Mouse (Mus musculus) cerebral cortex, adult 2 months (tissue): ENCODE results near the gene Polr2a.

Experiments
- WGBS: fragments of 180-500 bp; shearing (Covaris S2); methylation state at CpG from one replicate; pipeline ENCODE4 v1.1.7; 2018; 5-methylcytosine and 5-hydroxymethylcytosine counted together

Gene Polr2a

DNA sequence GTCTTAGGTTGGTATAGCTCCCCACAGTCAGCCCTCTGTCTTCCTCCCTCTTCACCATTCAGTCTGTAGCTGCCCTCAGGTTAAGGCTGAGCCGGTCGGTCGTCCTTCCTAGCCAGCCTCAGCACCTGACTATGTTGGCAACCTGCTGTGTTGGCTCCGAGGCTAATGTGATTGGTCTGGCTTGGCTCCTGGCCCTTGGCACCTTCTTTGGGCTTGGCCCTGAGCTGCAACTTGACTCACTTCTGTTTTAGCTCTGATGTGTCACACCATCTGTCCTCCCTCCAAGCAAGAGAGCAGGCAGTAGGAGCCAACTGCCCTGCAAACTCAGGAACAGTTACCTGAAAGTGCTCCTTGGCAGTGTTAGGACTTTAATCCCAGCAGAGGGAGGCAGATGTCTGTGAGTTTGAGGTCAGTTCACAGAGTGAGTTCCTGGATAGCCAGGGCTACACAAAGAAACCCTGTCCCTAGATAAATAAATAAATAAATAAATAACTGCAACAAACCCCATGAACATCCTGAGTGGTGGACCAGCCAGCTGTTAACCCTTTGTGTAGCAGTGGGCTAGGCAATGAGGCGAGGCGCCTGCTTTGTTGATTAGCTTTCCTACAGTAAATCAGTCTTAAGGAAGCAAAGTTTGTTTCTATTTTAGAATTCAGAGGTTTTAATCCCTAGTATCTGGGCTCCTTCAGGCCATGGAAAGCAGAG is 51.5 kb downstream of the Polr2a start:
- 37% methylated on average over 6 of the region's 6 CpGs for WGBS

DNA sequence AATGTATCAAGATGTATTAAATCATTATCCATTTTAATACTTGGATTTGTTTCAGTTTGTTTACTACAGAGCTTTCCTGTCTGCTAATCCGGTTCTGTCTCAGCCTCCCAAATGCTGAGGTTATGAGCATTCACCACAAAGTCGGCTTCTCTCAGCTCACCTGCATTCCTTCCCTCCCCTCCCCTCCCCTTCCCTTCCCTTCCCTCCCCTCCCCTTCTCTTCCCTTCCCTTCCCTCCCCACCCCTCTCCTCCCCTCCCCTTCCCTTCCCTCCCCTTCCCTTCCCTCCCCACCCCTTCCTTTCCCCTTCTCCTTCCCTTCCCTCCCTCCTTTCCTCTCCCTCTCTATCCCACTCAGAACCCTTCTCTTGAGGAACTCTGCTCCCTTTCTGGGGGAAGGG is 53.8 kb downstream of the Polr2a start:
- 61% methylated on average over 2 of the region's 2 CpGs for WGBS

DNA sequence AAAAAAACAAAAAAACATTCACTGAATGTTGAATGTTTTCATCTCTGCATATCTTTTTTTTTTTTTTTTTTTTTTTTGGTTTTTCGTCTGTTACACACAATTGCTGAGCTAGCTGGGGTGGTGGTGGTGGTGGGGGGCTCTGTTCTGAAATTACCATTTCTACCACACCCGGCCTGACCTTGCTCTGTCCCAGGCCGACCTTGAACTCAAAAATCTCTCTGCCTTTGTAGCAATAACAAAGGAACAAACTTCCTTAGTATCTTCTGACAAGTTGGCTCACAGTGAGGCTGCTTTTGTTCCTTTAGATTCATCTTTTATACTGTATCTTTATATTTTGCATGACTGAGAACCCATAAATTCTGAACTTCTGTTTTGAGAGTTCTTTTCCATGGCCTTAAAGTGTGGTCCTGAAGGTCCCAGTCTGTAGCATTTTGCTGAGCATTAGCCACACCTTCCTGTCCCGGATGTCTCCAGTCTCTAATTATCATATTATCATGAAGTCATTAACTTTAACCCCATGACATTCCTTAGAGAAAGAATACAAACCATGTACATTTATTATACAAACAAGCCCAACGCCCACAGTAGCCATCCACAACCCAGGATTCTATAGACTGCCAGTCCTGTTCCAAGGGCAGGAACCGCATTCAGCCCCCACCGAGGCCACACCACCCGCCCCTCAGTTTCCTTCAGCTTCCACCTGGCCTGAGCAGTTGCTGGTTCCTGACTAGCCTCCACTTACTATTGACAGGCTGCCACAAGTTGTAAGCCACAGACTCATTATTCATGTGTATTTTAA is 54.4 kb downstream of the Polr2a start:
- 68% methylated on average over 8 of the region's 8 CpGs for WGBS

DNA sequence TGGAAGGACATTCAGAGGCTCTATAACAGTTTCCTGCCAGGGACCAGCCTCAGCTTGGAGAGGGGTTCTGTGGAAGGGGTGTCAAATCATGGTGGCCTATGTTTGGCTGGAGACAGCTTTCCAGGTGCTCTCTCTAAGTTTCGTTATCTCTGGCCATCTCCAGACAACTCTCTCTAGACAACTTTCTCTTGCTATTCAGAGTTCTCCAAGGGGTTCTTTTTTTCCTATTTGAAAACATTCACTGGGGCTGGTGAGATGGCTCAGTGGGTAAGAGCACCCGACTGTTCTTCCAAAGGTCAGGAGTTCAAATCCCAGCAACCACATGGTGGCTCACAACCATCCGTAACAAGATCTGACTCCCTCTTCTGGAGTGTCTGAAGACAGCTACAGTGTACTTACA is 55.1 kb downstream of the Polr2a start:
- WGBS: 93% methylated on average over 3 of the region's 3 CpGs

DNA sequence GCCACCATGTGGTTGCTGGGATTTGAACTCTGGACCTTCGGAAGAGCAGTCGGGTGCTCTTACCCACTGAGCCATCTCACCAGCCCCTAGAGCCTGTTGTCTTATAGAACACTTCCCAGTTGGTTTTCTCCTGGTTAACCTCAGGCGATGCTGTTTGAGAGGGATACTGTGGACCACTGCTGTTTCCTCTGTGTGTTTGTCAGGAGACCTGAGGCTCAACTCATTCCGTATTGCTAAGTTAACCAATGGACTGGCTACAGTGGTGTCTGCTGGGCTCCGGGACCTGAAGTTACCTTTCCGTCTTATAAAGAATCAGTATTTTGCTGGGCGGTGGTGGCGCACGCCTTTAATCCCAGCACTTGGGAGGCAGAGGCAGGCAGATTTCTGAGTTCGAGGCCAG is 55.6 kb downstream of the Polr2a start:
- 97% methylated on average over 10 of the region's 10 CpGs for WGBS

DNA sequence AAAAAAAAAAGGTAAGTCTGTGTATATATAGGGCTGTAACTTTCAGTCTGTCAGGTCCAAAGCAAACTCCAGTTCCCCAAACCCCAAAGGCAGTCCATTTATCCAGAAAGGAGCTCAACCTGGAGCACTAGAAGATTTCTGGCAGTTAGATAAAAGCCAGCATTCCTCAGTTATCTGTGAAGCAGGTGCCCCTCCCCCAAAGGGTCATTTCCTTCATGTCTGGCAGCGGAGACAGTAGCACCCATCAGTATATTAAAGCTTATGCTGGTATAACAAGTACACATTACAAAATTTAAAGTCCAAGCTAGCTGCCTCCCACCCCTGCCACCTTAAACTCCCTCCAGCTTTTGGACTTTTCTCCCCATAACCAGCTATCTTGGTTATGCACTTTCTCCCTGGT is 58.8 kb downstream of the Polr2a start:
- WGBS: 84% methylated on average over 1 of the region's 1 CpGs

DNA sequence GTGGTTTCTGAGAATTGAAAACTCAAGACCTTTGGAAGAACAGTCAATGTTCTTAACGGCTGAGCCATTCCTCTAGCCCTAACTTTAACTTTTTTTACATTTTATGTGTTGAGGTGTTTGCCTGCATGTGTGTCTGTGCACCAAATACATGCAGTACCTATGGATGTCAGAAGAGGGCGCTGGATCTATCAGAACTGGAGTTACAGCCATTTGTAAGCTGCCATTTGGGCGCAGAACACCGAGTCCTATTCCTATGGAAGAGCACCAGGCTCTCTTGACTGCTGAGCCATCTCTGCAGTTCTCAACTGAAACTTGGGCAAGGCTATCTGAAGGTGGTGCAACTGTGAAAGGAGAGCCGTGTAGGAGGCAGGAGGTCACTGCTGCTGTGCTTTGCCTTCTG is 59.9 kb downstream of the Polr2a start:
- 79% methylated on average over 5 of the region's 5 CpGs for WGBS

DNA sequence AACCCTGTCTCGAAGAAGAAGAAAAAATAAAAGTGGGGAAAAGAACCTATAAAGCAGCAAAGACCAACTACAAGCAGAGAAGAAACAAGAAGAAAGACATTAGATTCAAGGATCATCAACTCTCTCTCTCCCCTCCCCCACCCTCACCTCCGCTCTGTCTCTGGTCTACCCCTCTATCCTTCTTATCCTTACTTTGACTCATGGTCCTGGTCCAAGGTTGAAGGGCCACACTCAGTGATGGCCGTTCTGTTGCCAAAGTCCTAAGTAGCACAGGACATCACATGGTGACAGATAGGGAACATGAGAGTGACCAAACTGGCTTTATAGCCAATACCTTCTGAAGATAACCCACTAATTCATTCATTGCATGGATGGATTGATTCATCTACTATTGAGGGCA is 61.0 kb downstream of the Polr2a start:
- WGBS: 95% methylated on average over 3 of the region's 3 CpGs

DNA sequence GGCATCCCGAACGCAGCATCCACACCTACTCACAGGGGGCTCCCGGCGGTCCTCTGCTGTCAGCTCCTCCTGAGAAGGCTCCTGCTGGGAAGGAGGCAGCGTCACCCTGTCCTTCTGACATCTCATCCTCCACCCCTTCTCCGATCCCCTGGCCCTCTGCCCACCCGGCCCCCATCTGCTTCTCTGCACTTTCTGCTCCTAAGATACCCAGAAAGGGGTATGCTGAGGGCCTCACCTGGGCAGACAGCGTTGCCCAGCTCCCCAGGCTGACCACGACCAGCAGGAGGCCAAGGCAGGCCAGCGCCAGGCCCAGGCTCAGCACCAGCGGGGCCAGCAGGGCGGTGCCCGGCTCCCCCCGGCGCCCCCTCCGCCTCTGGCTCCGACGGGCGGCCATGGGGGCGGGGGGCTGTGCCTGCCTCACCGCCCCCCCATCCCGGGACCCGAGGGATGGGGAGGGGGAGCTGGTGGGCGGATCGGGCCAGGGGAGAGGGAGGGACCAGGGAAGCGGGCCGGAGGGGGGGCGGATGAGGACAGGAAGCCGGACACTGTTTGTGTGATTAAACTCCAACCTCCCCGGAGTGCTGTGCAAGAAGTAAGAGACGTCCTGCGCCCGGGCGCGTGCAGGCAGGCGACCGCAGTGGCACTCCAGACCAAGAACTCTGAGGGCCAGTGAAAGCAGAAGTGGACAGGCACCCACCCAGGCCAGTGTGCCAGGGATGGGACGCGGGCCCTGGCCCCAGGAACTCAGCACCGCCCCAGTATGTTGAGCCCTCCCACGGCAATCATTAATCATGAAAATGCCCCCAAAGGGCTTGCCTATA is 62.9 kb downstream of the Polr2a start, which contains the start of the genes Tnfsf12 and Tnfsfm13:
TSS of gene Tnfsf12 (minus strand) at position 489 of the 821 bp plus-strand sequence.
TSS of gene Tnfsfm13 (minus strand) at position 738 of the 821 bp plus-strand sequence.
- 4% methylated on average over 41 of the region's 41 CpGs for WGBS

DNA sequence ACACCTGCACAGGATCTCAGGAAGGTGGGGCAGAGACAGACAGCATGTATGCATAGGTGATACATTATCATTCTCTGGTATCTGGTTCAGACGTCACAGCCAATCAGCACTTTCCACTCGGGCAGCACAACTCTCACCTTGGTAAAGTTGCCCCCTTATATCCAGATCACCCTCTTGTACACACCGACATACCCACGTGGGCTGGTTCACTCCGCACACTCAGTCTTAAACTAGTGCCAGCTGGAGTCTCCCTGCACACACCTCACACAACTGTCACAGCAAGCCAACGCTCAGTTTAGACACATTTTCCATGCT is 63.4 kb downstream of the Polr2a start:
- 14% methylated on average over 6 of the region's 6 CpGs for WGBS

DNA sequence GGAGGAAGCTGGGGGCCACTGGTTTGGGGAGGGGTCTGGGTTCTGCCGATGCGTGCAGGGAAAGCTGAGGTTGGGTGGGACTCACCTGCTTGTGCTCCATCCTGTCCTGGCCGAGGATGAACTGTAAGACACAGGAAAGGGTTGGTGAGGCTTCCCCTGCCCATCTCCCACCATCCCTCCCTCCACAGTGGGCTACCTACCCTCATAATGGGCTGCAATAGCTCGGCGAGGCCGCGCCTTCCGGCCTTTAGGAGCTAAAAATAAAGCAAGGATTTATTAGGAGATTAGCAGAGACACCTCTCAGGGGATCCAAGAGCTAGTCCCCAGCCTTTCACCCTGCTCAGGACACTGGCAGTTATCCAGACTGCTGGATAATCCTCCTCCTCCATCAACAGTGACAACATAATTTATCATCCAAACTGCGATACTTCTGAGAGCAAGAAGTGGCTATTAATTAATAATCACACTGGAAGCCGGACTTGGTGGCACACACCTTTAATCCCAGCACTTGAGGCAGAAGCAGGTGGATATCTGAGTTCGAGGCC is 64.9 kb downstream of the Polr2a start:
- 80% methylated on average over 11 of the region's 11 CpGs for WGBS

DNA sequence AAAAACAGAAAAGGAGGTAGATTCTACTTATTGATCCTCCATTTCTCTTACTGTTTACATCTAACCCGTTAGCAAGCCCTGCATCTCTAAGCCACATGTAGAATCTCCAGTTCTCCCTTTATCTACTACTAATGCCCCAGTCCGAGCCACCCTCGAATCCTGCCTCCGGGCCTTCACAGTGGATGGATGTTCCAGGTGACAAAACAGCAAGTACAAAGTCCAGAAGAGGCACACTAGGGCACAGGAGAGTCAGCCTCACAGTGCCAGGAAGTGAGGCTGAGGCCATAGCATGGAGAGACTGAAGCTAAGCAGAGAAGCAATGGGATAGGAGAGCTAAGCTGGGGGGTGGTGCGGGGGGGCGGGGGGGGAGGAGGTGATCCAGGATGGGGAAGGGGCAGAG is 65.6 kb downstream of the Polr2a start:
- WGBS: 87% methylated on average over 6 of the region's 6 CpGs

DNA sequence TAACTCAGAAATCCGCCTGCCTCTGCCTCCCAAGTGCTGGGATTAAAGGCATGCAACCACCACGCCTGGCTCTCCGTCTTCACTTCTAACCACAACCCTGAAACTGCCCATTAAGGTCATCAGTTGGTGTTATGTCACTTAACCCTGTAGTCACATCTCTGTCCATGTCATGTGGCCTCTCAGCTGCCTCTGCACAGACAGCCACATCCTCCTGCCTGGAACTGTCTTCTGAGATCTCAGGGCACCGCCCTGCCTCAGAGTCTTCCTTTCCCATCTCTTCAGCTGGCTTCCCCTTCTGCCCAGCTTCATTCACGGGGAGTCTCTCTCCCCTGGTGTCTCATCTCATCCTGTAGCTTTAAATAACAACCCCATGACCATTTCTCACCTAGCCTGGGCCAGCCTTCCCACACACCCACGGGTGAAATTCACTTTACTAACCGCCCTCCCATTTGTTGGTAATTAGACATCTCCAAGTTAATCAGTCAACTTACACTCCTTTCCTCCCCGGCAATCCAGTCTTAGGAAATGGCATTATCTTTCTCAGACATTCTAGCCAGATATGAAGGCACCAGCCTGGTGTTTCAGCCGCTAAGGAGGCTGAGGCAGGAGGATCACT is 66.1 kb downstream of the Polr2a start:
- WGBS: 79% methylated on average over 9 of the region's 9 CpGs

DNA sequence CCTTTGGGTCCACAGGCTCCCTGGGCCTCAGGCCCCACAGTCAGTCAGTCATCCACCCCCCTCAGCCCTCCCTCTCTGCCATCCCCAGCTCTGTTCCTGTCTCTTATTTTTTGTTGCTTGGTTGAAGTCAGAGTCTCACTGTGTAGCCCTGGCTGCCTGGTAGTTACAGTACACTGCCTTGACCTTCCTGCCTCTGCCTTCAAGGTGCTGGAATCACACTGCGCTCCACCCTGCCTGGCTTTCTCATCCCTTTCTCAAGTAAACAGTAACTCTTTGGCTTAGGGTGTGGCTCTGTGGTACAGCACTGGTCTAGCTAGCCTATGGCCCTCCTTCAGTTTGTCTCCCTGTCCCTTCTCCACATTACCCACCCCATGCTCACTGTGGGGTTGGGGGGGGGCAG is 68.5 kb downstream of the Polr2a start:
- WGBS: 100% methylated on average over 1 of the region's 1 CpGs

DNA sequence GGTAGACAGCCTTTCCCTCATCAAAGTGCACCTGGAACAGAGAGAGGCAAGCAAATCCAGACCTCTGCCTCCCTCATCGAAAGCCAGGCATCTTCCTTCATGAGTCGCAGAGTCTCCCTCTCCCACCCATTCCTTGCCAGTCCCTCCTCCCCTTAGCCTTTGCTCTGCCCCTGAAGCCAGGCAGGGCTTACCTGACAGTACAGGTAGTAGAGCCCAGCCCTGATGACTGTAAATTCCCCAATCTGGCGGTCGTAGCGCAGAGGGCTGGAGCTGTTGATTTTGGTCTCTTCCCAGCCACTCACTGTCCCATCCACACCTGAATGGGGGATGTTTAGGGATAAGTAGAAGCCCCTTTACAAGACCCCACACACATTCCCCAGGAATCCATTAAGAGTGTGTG is 71.4 kb downstream of the Polr2a start:
- 80% methylated on average over 5 of the region's 5 CpGs for WGBS

DNA sequence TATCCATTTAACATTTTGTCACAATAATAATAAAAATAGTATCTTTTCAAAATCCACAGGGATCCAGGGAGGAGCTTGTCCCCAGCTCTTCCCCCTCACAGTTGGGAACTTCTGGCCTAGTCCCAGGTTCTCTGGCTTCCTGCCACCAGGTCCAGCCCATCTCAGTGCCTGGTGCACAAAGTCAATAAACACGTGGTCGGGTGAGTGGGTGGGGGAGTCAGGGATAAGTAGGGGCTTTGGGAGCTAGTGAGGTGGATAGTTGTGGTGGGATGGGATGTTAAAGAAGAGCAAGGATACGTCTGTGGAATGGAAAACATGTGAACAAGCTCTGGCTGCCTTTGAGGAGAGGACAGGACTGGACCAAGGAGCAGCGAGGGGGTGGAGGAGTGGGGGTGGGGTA is 72.1 kb downstream of the Polr2a start:
- 27% methylated on average over 4 of the region's 4 CpGs for WGBS

DNA sequence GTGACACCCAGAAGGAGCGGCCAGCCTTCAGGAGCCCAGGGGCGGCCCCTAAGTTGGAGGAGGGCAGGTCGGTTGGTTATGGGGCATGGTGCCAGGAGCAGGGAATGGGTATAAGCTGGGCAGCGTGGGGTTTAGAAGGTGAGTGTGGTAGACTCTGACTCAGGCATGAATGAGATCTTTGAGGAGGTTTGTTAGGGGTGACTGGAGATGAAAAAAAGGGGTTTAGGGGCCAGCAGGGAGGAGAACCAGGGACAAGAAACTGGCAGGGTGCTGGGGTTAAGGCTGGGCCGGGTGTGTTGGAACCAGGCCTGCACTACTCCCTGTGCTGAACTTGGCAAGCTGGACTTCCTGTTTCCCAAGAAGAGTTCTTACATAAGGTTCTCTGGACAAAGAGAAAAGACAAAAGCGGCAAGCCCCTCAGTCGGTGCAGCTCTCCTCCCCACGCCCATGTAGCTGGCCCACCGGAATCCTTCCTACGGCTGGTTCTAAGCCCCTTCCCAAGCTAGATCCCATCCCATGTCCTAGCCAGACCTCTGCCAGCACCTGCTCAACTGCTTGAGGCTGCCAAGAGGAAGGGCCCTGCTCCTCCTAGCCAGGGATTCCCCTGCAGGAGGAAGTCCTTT is 72.8 kb downstream of the Polr2a start, which contains the start of gene Tnfsf13:
TSS of gene Tnfsf13 (minus strand) at position 259 of the 623 bp plus-strand sequence.
- 36% methylated on average over 10 of the region's 10 CpGs for WGBS

DNA sequence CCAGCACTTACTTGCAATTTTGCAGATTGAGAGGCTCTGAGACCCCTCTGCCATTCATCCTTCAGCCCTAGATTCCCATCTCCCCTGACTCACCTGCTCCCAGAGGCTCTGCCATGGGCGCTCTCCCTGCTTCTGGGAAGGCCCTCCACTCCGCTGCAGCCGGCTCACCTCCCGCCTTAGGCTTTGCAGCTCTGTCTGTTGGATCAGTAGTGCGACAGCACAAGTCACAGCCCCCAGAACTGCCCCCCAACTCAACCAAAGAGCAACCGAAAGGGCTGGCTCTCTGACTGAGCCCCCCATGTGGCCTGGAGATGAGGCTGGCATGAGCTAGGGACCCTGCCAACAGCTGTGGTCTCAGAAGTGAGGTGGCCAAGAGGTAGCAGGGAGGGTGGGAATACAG is 73.5 kb downstream of the Polr2a start:
- 92% methylated on average over 6 of the region's 6 CpGs for WGBS

DNA sequence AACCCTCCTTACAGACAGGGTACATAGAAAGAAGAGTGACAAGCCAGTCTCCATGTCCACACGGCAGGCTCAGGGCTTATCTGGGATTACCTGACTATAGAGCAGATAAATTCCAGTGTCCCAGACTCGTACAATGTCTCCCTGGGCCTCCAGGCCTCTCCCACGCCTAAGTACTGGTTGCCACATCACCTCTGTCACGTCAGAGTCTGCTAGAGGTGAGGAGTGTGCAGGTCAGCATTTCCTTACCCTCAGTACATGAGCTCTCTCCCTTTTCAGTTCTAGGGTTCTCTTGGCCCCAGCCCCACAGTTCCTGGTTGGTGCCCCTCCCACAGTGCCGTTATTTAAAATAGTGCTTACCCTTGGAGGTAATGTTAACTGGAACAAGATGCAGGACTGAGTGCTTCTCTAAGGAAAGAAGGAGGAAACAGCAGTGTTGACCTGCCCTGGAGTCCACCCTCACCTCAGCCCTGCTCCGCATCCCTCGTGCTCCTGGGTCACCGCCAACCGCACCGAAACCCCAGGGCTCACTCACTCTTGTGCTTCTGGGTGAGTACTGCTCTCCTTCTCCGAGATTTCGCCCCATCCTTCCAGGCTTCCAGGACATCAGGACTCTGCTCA is 74.2 kb downstream of the Polr2a start:
- WGBS: 88% methylated on average over 12 of the region's 12 CpGs
